Mouse (Mus musculus) intestine, embryonic 15.5 days (tissue): ENCODE measurements around the gene Ip6k1. TPM values are rescaled to one million over a fixed set of nuclear protein-coding genes. Genes with fewer than 3 reads are reported as not detected.

Source experiments
- ATAC-seq: fragments of 200-750 bp; cut with Nextera tagmentation; 2 replicates; pipeline ENCODE4 v1.8.0; 2017; ENCODE audit warnings: moderate TSS enrichment, moderate library complexity
- H3K27ac ChIP-seq: fragments of 300-500 bp; sonication (generic); 2 replicates; pipeline ENCODE4 v1.5.1; 2015; ENCODE audit warnings: mild to moderate bottlenecking, inconsistent platforms
- H3K27me3 ChIP-seq: fragments of 300-500 bp; sonication (generic); replicated peaks from 2 replicates; pipeline ENCODE4 v1.6.1; 2015; ENCODE audit warnings: inconsistent platforms
- H3K36me3 ChIP-seq: fragments of 300-500 bp; sonication (generic); 2 replicates; pipeline ENCODE4 v1.6.1; 2015; ENCODE audit warnings: inconsistent platforms
- H3K4me1 ChIP-seq: fragments of 300-500 bp; sonication (generic); replicated peaks from 2 replicates; pipeline ENCODE4 v1.6.1; 2015; ENCODE audit warnings: inconsistent platforms
- H3K4me2 ChIP-seq: fragments of 300-500 bp; sonication (generic); replicated peaks from 2 replicates; pipeline ENCODE4 v1.6.1; 2015; ENCODE audit warnings: mild to moderate bottlenecking, inconsistent platforms
- H3K4me3 ChIP-seq: fragments of 300-500 bp; sonication (generic); replicated peaks from 2 replicates; pipeline ENCODE4 v1.5.1; 2015; ENCODE audit warnings: inconsistent platforms
- H3K9ac ChIP-seq: fragments of 300-500 bp; sonication (generic); 2 replicates; pipeline ENCODE4 v1.6.1; 2015; ENCODE audit warnings: inconsistent platforms
- H3K9me3 ChIP-seq: fragments of 300-500 bp; sonication (generic); 2 replicates; pipeline ENCODE4 v1.6.1; 2016; ENCODE audit warnings: inconsistent platforms
- WGBS: fragments of 180-500 bp; shearing (Covaris S2); methylation state at CpG from one replicate; pipeline ENCODE4 v1.1.7; 2015; 5-methylcytosine and 5-hydroxymethylcytosine counted together
- polyA plus RNA-seq: library from polyadenylated mRNA; unstranded; fragments of >200 nt; fragmentation: Nextera tagmentation; extraction: Ambion mirVana; gene quantifications from 2 replicates; pipeline ENCODE4 v1.2.1, GENCODE M21; 2015

The Ip6k1 gene
- polyA plus RNA-seq, 1 experiment from 2014 or later, result 41.7 TPM

GRCm38 (mm10) chr9:108073141-108073930 is 71.0 kb downstream of the Ip6k1 start:
- ATAC-seq, result no peak
- Histone ChIP-seq H3K4me3 (no peak overlapping the region), H3K9me3 (no peaks in the 10 kb centered on the region), H3K4me2 (no peak overlapping the region), H3K9ac (no peak overlapping the region), H3K27ac (no peak overlapping the region), H3K36me3 (no peaks in the 10 kb centered on the region), H3K27me3 (no peaks in the 10 kb centered on the region), H3K4me1 (peaks cover 12% of the 10 kb centered on the region)
- WGBS, result 59% methylated on average over 7 of the region's 7 CpGs

- peaks cover 21% of the 10 kb centered on the region for H3K4me1 ChIP-seq
- H3K9me3 ChIP-seq, result no peaks in the 10 kb centered on the region
- peak within 1 kb of the TSS; percentile 97 for H3K9ac ChIP-seq
- peaks cover 26% of the 10 kb centered on the region for H3K27me3 ChIP-seq
- WGBS, result 80% methylated on average over 5 of the region's 5 CpGs
- H3K36me3 ChIP-seq, result peaks cover 6% of the 10 kb centered on the region; the same call in 1 of the 2 replicates
- peak; percentile 51; the same call in 1 of the 2 replicates for ATAC-seq
- H3K4me3 ChIP-seq, result peak within 1 kb of the TSS; percentile 87
- no peak within 1 kb of the TSS for H3K27ac ChIP-seq
- peak within 1 kb of the TSS; percentile 89 for H3K4me2 ChIP-seq
Observed at GRCm38 (mm10) chr9:108080168-108080567, 77.9 kb downstream of the Ip6k1 start, which contains the start of gene Mst1. TSS of gene Mst1 (plus strand) at chr9:108080436.

GRCm38 (mm10) chr9:108082549-108082948 is 80.2 kb downstream of the Ip6k1 start:
- H3K4me2 ChIP-seq, result peak overlapping the region; percentile 48
- peaks cover 26% of the 10 kb centered on the region for H3K27me3 ChIP-seq
- no peaks in the 10 kb centered on the region for H3K9me3 ChIP-seq
- H3K9ac ChIP-seq, result no peak overlapping the region; the same call in 1 of the 2 replicates
- peak overlapping the region; percentile 11; the same call in 1 of the 2 replicates for H3K4me3 ChIP-seq
- 4% methylated on average over 19 of the region's 19 CpGs for WGBS
- H3K27ac ChIP-seq, result no peak overlapping the region
- ATAC-seq, result peak; percentile 19; the same call in 1 of the 2 replicates
- peaks cover 21% of the 10 kb centered on the region for H3K4me1 ChIP-seq
- H3K36me3 ChIP-seq, result peaks cover 22% of the 10 kb centered on the region

GRCm38 (mm10) chr9:108082988-108083431 is 80.7 kb downstream of the Ip6k1 start, which contains the start of gene Rnf123:
TSS of gene Rnf123 (minus strand) at chr9:108083346.
- no peaks in the 10 kb centered on the region for H3K9me3 ChIP-seq
- no peak within 1 kb of the TSS; the same call in 1 of the 2 replicates for H3K9ac ChIP-seq
- ATAC-seq, result 0 out of 2 replicates have a peak, but pooled peaks have one; percentile 16
- peaks cover 26% of the 10 kb centered on the region for H3K27me3 ChIP-seq
- H3K4me2 ChIP-seq, result peak within 1 kb of the TSS; percentile 48
- peaks cover 24% of the 10 kb centered on the region for H3K36me3 ChIP-seq
- H3K4me1 ChIP-seq, result peaks cover 19% of the 10 kb centered on the region
- peak within 1 kb of the TSS; percentile 11; the same call in 1 of the 2 replicates for H3K4me3 ChIP-seq
- WGBS, result 34% methylated on average over 12 of the region's 12 CpGs
- no peak within 1 kb of the TSS for H3K27ac ChIP-seq

GRCm38 (mm10) chr9:108083561-108083960 is 81.3 kb downstream of the Ip6k1 start:
- Histone ChIP-seq H3K4me2 (0 out of 2 replicates have a peak overlapping the region, but pooled peaks have one; percentile 48), H3K4me1 (peaks cover 13% of the 10 kb centered on the region), H3K27me3 (peaks cover 26% of the 10 kb centered on the region), H3K9me3 (no peaks in the 10 kb centered on the region), H3K9ac (no peak overlapping the region), H3K4me3 (no peak overlapping the region), H3K36me3 (peaks cover 24% of the 10 kb centered on the region), H3K27ac (no peak overlapping the region)
- ATAC-seq, result no peak
- 68% methylated on average over 6 of the region's 6 CpGs for WGBS

GRCm38 (mm10) chr9:108085261-108085660 is 83.0 kb downstream of the Ip6k1 start:
- Histone ChIP-seq H3K9ac (no peak overlapping the region), H3K4me1 (peaks cover 7% of the 10 kb centered on the region; the same call in 1 of the 2 replicates), H3K9me3 (no peaks in the 10 kb centered on the region), H3K27me3 (peaks cover 26% of the 10 kb centered on the region), H3K36me3 (peaks cover 33% of the 10 kb centered on the region), H3K27ac (no peak overlapping the region), H3K4me3 (no peak overlapping the region), H3K4me2 (no peak overlapping the region)
- ATAC-seq, result no peak
- WGBS, result 87% methylated on average over 4 of the region's 4 CpGs

- Histone ChIP-seq H3K4me1 (peaks cover 13% of the 10 kb centered on the region; the same call in 1 of the 2 replicates), H3K4me2 (no peak overlapping the region), H3K36me3 (peaks cover 36% of the 10 kb centered on the region), H3K9me3 (no peaks in the 10 kb centered on the region), H3K27me3 (no peaks in the 10 kb centered on the region), H3K27ac (no peak overlapping the region), H3K4me3 (no peak overlapping the region), H3K9ac (no peak overlapping the region)
- 97% methylated on average over 7 of the region's 7 CpGs for WGBS
- no peak for ATAC-seq
Observed at GRCm38 (mm10) chr9:108090611-108091120, 88.4 kb downstream of the Ip6k1 start.

- H3K27ac ChIP-seq, result no peak overlapping the region
- ATAC-seq, result no peak
- 71% methylated on average over 10 of the region's 10 CpGs for WGBS
Observed at GRCm38 (mm10) chr9:108093586-108093985, 91.3 kb downstream of the Ip6k1 start.

GRCm38 (mm10) chr9:108094184-108094941 is 92.1 kb downstream of the Ip6k1 start, which contains the start of gene Apeh:
TSS of gene Apeh (minus strand) at chr9:108094606.
- H3K27me3 ChIP-seq, result no peaks in the 10 kb centered on the region
- no peaks in the 10 kb centered on the region for H3K9me3 ChIP-seq
- H3K4me1 ChIP-seq, result peaks cover 24% of the 10 kb centered on the region
- H3K4me3 ChIP-seq, result peak within 1 kb of the TSS; percentile 82
- peak within 1 kb of the TSS; percentile 86 for H3K27ac ChIP-seq
- peak; percentile 96 for ATAC-seq
- WGBS, result under 1% methylated on average over 52 of the region's 52 CpGs
- H3K9ac ChIP-seq, result peak within 1 kb of the TSS; percentile 90
- H3K4me2 ChIP-seq, result peak within 1 kb of the TSS; percentile 97
- H3K36me3 ChIP-seq, result peaks cover 20% of the 10 kb centered on the region

More at GRCm38 (mm10) chr9:108093586-108093985, 91.3 kb downstream of the Ip6k1 start:
- Histone ChIP-seq H3K4me1 (peaks cover 23% of the 10 kb centered on the region), H3K4me2 (peak overlapping the region; percentile 97), H3K36me3 (peaks cover 22% of the 10 kb centered on the region), H3K4me3 (peak overlapping the region; percentile 82), H3K9ac (peak overlapping the region; percentile 90), H3K9me3 (no peaks in the 10 kb centered on the region), H3K27me3 (no peaks in the 10 kb centered on the region)

- peak; percentile 77 for ATAC-seq
- H3K4me2 ChIP-seq, result peak overlapping the region; percentile 97
- peak overlapping the region; percentile 86 for H3K27ac ChIP-seq
- under 1% methylated on average over 15 of the region's 16 CpGs for WGBS
- H3K9ac ChIP-seq, result peak overlapping the region; percentile 90
- no peaks in the 10 kb centered on the region for H3K27me3 ChIP-seq
- H3K9me3 ChIP-seq, result no peaks in the 10 kb centered on the region
- H3K36me3 ChIP-seq, result peaks cover 14% of the 10 kb centered on the region
- H3K4me3 ChIP-seq, result peak overlapping the region; percentile 82
- H3K4me1 ChIP-seq, result peaks cover 24% of the 10 kb centered on the region
Observed at GRCm38 (mm10) chr9:108094998-108095411, 92.7 kb downstream of the Ip6k1 start.

GRCm38 (mm10) chr9:108095518-108095917 is 93.2 kb downstream of the Ip6k1 start:
- no peaks in the 10 kb centered on the region for H3K9me3 ChIP-seq
- WGBS, result 5% methylated on average over 3 of the region's 3 CpGs
- peaks cover 11% of the 10 kb centered on the region for H3K36me3 ChIP-seq
- 0 out of 2 replicates have a peak, but pooled peaks have one; percentile 12 for ATAC-seq
- H3K27me3 ChIP-seq, result no peaks in the 10 kb centered on the region
- peaks cover 24% of the 10 kb centered on the region for H3K4me1 ChIP-seq
- H3K4me2 ChIP-seq, result peak overlapping the region; percentile 97
- peak overlapping the region; percentile 86; the same call in 1 of the 2 replicates for H3K27ac ChIP-seq
- peak overlapping the region; percentile 90 for H3K9ac ChIP-seq
- peak overlapping the region; percentile 82 for H3K4me3 ChIP-seq
